Comparison of ENCODE assay signal across 7 mouse cellular contexts in genomic region chr11:105936200-105936599, GRCm38 (mm10). TPM values are rescaled to one million over a fixed set of nuclear protein-coding genes. Genes with fewer than 3 reads are reported as not detected.
DNase-seq lines count a peak whose midpoint lies in the region; TF ChIP-seq lines count a peak whose summit lies in the region.

No protein-coding gene starts in this region.

- H3K27ac ChIP-seq in cerebellum, adult 2 months (ENCODE audit: insufficient read depth, low read length): no peak overlapping the region

- DNase-seq in left cerebral cortex, postnatal 14 days (ENCODE audit: low spot score in 2 of 2): peak; percentile 53 to 74
- DNase-seq in left cerebral cortex, adult 11 months (ENCODE audit: low spot score): no peak
- peak; percentile 34 to 52 for DNase-seq in cerebellum, adult 2 months
- peak; percentile 61 to 85 for DNase-seq in gastrocnemius, postnatal 4 days (ENCODE audit: low spot score in 2 of 2)
- DNase-seq in ovary, postnatal 14 days (ENCODE audit: low spot score): peak; percentile 41
- no peak for DNase-seq in retina, postnatal 1 day
- no peak for DNase-seq in c-Kit-positive CD71-positive TER-119-positive erythroid progenitor cells, embryonic 14.5 days (ENCODE audit: low spot score)

- H3K4me3 ChIP-seq in cerebellum, adult 2 months (replicated peaks; ENCODE audit: insufficient read depth, low read depth, low read length): no peak overlapping the region

- 26% methylated on average over 6 of the region's 6 CpGs for WGBS in cerebellum, adult 2 months

- no peak for TF ChIP-seq POLR2A in cerebellum, adult 2 months (IDR thresholded peaks at IDR 0.05; ENCODE audit: borderline replicate concordance, insufficient read depth, low read length)

- intact Hi-C loops in left cerebral cortex, postnatal 14 days (cut with DNase I): no loop called here

- no peak for TF ChIP-seq CTCF in cerebellum, adult 2 months (IDR thresholded peaks at IDR 0.05; ENCODE audit: borderline replicate concordance, insufficient read depth, low read depth, low read length)

- H3K4me1 ChIP-seq in cerebellum, adult 2 months (ENCODE audit: control insufficient read depth, insufficient read depth, low read length): no peaks in the 10 kb centered on the region

- no peaks in the 10 kb centered on the region for H3K27me3 ChIP-seq in cerebellum, adult 2 months (ENCODE audit: control insufficient read depth, insufficient read depth, low read length)

RNA-seq across cellular contexts. Expression of gene Cyb561, which starts 16.9 kb away (rescaled TPM):
- 10 to 100 TPM; 64.4 to 65.2 TPM for total RNA-seq in left cerebral cortex, postnatal 14 days (2021)
- 35.5 and 37.0 TPM in 2 replicates for polyA plus RNA-seq in cerebellum, adult 2 months (2012; rRNA removed)
- total RNA-seq in gastrocnemius, postnatal 4 days (2021): 1 to 10 TPM; 4.9 to 5.0 TPM

RNA-seq across cellular contexts. Expression of gene Ace, which starts 31.5 kb away (rescaled TPM):
- total RNA-seq in left cerebral cortex, postnatal 14 days (2021): 10 to 100 TPM in 1 of 2 experiments, 1 to 10 TPM in 1; 9.7 to 10.5 TPM
- 13.6 and 19.7 TPM in 2 replicates for polyA plus RNA-seq in cerebellum, adult 2 months (2012; rRNA removed)
- total RNA-seq in gastrocnemius, postnatal 4 days (2021): 10 to 100 TPM; 23.0 to 35.7 TPM

RNA-seq across cellular contexts. Expression of gene Ace3, which starts 58.3 kb away (rescaled TPM):
- total RNA-seq in left cerebral cortex, postnatal 14 days (2021): not detected
- not detected in 2 replicates for polyA plus RNA-seq in cerebellum, adult 2 months (2012; rRNA removed)
- total RNA-seq in gastrocnemius, postnatal 4 days (2021): not detected

Comparison
In these comparisons a context has a peak if more than half of its experiments do, and no peak if none do; other contexts are left out.
1. DNase-seq: peak in left cerebral cortex, postnatal 14 days (2 of 2), cerebellum, adult 2 months (2 of 2), gastrocnemius, postnatal 4 days (2 of 2) and ovary, postnatal 14 days (single experiment); none in left cerebral cortex, adult 11 months (single experiment), retina, postnatal 1 day (single experiment) and c-Kit-positive CD71-positive TER-119-positive erythroid progenitor cells, embryonic 14.5 days (single experiment).
2. RNA of gene Cyb561, which starts 16.9 kb away (total RNA-seq): 64.4 to 65.2 TPM in left cerebral cortex, postnatal 14 days; 4.9 to 5.0 TPM in gastrocnemius, postnatal 4 days; every median in the first group is over 10 times any median in the second.